Mouse (Mus musculus): ENCODE measurements around the gene Il17re. TPM values are rescaled to one million over a fixed set of nuclear protein-coding genes. Genes with fewer than 3 reads are reported as not detected.

The Il17re gene
- polyA plus RNA-seq, 1 experiment from 2014 or later, result 0.41 TPM

Small RNA genes lying within 50 kb of the gene (microRNA-seq; reads per million reads assigned to microRNA genes)
- not detected for gene Gm24387

Other genes with a start within 250 kb of the Il17re start
- gene Mtmr14, start 220.6 kb upstream of the Il17re start, polyA plus RNA-seq (2015; fragmentation: Nextera tagmentation; extraction: Ambion mirVana), result 40.1 and 40.4 TPM in 2 replicates
- 2.0 and 2.3 TPM in 2 replicates for gene Cpne9, start 176.2 kb upstream of the Il17re start, polyA plus RNA-seq (2015; fragmentation: Nextera tagmentation; extraction: Ambion mirVana)
- gene Brpf1, start 151.3 kb upstream of the Il17re start, polyA plus RNA-seq (2015; fragmentation: Nextera tagmentation; extraction: Ambion mirVana), result 17.9 and 18.9 TPM in 2 replicates
- 9.6 and 11.1 TPM in 2 replicates for gene Ogg1, start 131.5 kb upstream of the Il17re start, polyA plus RNA-seq (2015; fragmentation: Nextera tagmentation; extraction: Ambion mirVana)
- 117 and 124 TPM in 2 replicates for gene Camk1, start 114.5 kb upstream of the Il17re start, polyA plus RNA-seq (2015; fragmentation: Nextera tagmentation; extraction: Ambion mirVana)
- gene Tada3, start 80.6 kb upstream of the Il17re start, polyA plus RNA-seq (2015; fragmentation: Nextera tagmentation; extraction: Ambion mirVana), result 80.4 and 81.6 TPM in 2 replicates
- 430 and 433 TPM in 2 replicates for gene Arpc4, start 80.4 kb upstream of the Il17re start, polyA plus RNA-seq (2015; fragmentation: Nextera tagmentation; extraction: Ambion mirVana)
- 15.1 TPM in 2 replicates for gene Ttll3, start 69.2 kb upstream of the Il17re start, polyA plus RNA-seq (2015; fragmentation: Nextera tagmentation; extraction: Ambion mirVana)
- gene Rpusd3, start 39.1 kb upstream of the Il17re start, polyA plus RNA-seq (2015; fragmentation: Nextera tagmentation; extraction: Ambion mirVana), result 19.0 and 21.2 TPM in 2 replicates
- not detected in 2 replicates for gene Cidec, start 22.7 kb upstream of the Il17re start, polyA plus RNA-seq (2015; fragmentation: Nextera tagmentation; extraction: Ambion mirVana)
- gene Jagn1, start 15.9 kb upstream of the Il17re start, polyA plus RNA-seq (2015; fragmentation: Nextera tagmentation; extraction: Ambion mirVana), result 94.9 and 101 TPM in 2 replicates
- gene Il17rc, start 12.9 kb downstream of the Il17re start, polyA plus RNA-seq (2015; fragmentation: Nextera tagmentation; extraction: Ambion mirVana), result 3.4 and 4.8 TPM in 2 replicates
- gene Creld1, start 24.8 kb downstream of the Il17re start, polyA plus RNA-seq (2015; fragmentation: Nextera tagmentation; extraction: Ambion mirVana), result 74.8 and 79.0 TPM in 2 replicates
- gene Prrt3, start 43.4 kb downstream of the Il17re start, polyA plus RNA-seq (2015; fragmentation: Nextera tagmentation; extraction: Ambion mirVana), result 13.1 and 13.5 TPM in 2 replicates
- gene Emc3, start 73.2 kb downstream of the Il17re start, polyA plus RNA-seq (2015; fragmentation: Nextera tagmentation; extraction: Ambion mirVana), result 104 and 105 TPM in 2 replicates
- gene Fancd2, start 73.2 kb downstream of the Il17re start, polyA plus RNA-seq (2015; fragmentation: Nextera tagmentation; extraction: Ambion mirVana), result 2.1 and 2.6 TPM in 2 replicates
- 0.20 and 0.27 TPM in 2 replicates for gene Fancd2os, start 142.2 kb downstream of the Il17re start, polyA plus RNA-seq (2015; fragmentation: Nextera tagmentation; extraction: Ambion mirVana)
- gene Brk1, start 146.3 kb downstream of the Il17re start, polyA plus RNA-seq (2015; fragmentation: Nextera tagmentation; extraction: Ambion mirVana), result 224 and 232 TPM in 2 replicates
- gene Vhl, start 165.5 kb downstream of the Il17re start, polyA plus RNA-seq (2015; fragmentation: Nextera tagmentation; extraction: Ambion mirVana), result 75.8 and 79.0 TPM in 2 replicates
- gene Irak2, start 180.0 kb downstream of the Il17re start, polyA plus RNA-seq (2015; fragmentation: Nextera tagmentation; extraction: Ambion mirVana), result 3.0 and 4.3 TPM in 2 replicates
- gene Tatdn2, start 238.6 kb downstream of the Il17re start, polyA plus RNA-seq (2015; fragmentation: Nextera tagmentation; extraction: Ambion mirVana), result 1.1 and 1.4 TPM in 2 replicates